Comparison of ENCODE assay signal across 16 mouse cellular contexts in genomic region chr10:70778596-70778995, GRCm38 (mm10).
"Had no signal": no experiment of that assay in that cellular context is flagged by ENCODE, and none has a peak within 500 bp of the region (broad histone marks: within the 10 kb centered on the region; RNA-seq: fewer than 3 reads in every experiment).

No protein-coding gene starts in this region.

- H3K9me3 ChIP-seq: intestine, embryonic 15.5 days; kidney, embryonic 15.5 days; limb, embryonic 10.5 days; liver, embryonic 15.5 days; midbrain, embryonic 13.5 days had no signal

- ATAC-seq: intestine, embryonic 15.5 days; lung, postnatal 0 days; midbrain, embryonic 13.5 days had no signal

- H3K27me3 ChIP-seq: intestine, embryonic 15.5 days; kidney, embryonic 15.5 days; liver, embryonic 15.5 days; midbrain, embryonic 13.5 days had no signal

- H3K9ac ChIP-seq: intestine, embryonic 15.5 days; kidney, embryonic 15.5 days; liver, embryonic 15.5 days; midbrain, embryonic 13.5 days had no signal

- H3K4me3 ChIP-seq: intestine, embryonic 15.5 days; kidney, embryonic 15.5 days; limb, embryonic 10.5 days; liver, embryonic 15.5 days; midbrain, embryonic 13.5 days had no signal

- H3K27ac ChIP-seq: intestine, embryonic 15.5 days; kidney, embryonic 15.5 days; limb, embryonic 10.5 days; liver, embryonic 15.5 days; midbrain, embryonic 13.5 days; stomach, postnatal 0 days had no signal

- H3K36me3 ChIP-seq: intestine, embryonic 15.5 days; kidney, embryonic 15.5 days; limb, embryonic 10.5 days; liver, embryonic 15.5 days; midbrain, embryonic 13.5 days had no signal

- DNase-seq: kidney, adult 2 months; kidney, postnatal 14 days; lung, adult 2 months; lung, postnatal 36 days; retina, postnatal 1 day; right cerebral cortex, postnatal 14 days; thymus, adult 18-20 months; thymus, postnatal 25 days had no signal

- H3K4me2 ChIP-seq: intestine, embryonic 15.5 days; kidney, embryonic 15.5 days; liver, embryonic 11.5 days; liver, embryonic 15.5 days; midbrain, embryonic 13.5 days had no signal

- H3K4me1 ChIP-seq: intestine, embryonic 15.5 days; kidney, embryonic 15.5 days; limb, embryonic 10.5 days; liver, embryonic 15.5 days; midbrain, embryonic 13.5 days had no signal
